Mouse (Mus musculus): ENCODE results near the gene Armh1. TPM values are rescaled to one million over a fixed set of nuclear protein-coding genes. Genes with fewer than 3 reads are reported as not detected.
"Not testable (repeated sequence)": the region's sequence is repeated elsewhere in the genome, so short reads cannot be mapped to it uniquely, and the experiment has no call there.

The Armh1 gene
- polyA plus RNA-seq, 1 experiment from 2014 or later = 0.38 TPM

GRCm38 (mm10) chr4:117182759-117183096 is 69.2 kb downstream of the Armh1 start:
- peak overlapping the region; percentile 68 for H3K9ac ChIP-seq

DNA sequence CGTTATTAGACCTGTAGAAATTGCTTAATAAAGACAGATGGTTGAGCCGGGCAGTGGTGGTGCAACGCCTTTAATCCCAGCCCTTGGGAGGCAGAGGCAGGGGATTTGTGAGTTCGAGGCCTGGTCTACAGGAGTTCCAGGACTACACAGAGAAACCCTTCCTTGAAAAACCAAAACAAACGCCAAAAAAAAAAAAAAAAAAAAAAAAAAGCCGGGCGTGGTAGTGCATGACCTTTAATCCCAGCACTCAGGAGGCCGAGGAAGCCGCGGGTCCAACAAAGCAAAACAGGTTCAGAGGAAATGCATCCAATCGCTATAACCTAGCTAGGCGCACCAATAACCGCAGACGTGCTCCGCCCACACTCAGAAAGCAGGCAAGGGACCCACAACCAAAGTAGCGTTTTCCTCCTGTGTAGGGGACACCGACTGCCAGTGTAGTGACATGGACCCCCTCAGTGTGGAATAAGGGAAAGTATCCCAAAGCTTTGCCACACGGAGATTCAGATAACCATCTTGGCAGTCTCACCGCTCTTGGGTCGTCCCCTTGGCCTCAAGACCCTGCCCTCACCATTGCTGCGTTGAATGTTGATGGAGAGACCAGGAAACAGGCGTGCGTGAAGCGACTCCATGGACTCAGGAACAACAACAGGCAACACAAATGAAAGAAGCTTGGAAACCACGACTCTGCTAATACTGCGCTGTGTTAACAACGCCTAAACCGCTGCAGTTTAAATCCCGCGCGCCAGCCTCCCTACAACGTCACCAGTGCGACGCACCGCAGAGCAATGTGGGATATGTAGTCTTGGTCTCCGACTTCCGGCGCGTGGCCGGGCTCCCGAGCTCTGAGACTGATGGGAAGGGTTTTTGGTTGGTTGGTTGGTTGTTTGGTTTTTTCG is 69.8 kb downstream of the Armh1 start, which contains the start of gene Kif2c:
TSS of gene Kif2c (minus strand) at position 777 of the 896 bp plus-strand sequence.
- peak; percentile 96 for ATAC-seq (replicated peaks; ENCODE audit: low FRiP score)
- Histone ChIP-seq H3K9ac (peak within 1 kb of the TSS; percentile 68), H3K27ac (peak within 1 kb of the TSS; percentile 88), H3K4me2 (peak within 1 kb of the TSS; percentile 86), H3K4me1 (peaks cover 15% of the 10 kb centered on the region), H3K36me3 (peaks cover 34% of the 10 kb centered on the region), H3K27me3 (no peaks in the 10 kb centered on the region), H3K9me3 (replicated peaks) (no peaks in the 10 kb centered on the region), H3K4me3 (replicated peaks) (peak within 1 kb of the TSS; percentile 87)
- WGBS = 2% methylated on average over 42 of the region's 42 CpGs

More at GRCm38 (mm10) chr4:117182759-117183096, 69.2 kb downstream of the Armh1 start:
- Histone ChIP-seq H3K27ac (peak overlapping the region; percentile 88), H3K4me3 (replicated peaks) (peak overlapping the region; percentile 87), H3K36me3 (peaks cover 28% of the 10 kb centered on the region), H3K4me2 (peak overlapping the region; percentile 86), H3K4me1 (peaks cover 15% of the 10 kb centered on the region)
- WGBS = 13% methylated on average over 9 of the region's 9 CpGs
- H3K9me3 ChIP-seq (replicated peaks); H3K27me3 ChIP-seq: not testable (repeated sequence)
- peak; percentile 44; the same call in 1 of the 2 replicates for ATAC-seq (replicated peaks; ENCODE audit: low FRiP score)

DNA sequence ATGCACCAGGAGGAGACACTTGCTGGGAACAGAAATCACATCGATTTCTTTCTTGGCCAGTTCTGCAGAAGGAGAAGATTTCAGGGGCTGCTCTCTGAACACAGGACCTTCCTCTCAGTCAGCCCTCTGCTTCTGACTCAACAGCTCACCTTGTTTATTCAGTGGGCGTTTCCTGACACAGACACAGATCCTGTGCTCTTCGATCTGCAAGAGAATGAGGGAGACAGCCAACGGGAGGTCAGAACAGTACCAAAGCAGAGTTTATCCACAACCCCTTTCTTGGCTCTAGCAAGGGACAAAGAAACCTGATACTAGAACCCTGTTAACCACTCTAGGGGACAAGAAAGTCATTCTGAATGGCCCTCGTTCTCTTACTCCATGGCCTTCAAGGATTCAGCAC is 82.0 kb downstream of the Armh1 start:
- H3K36me3 ChIP-seq = peaks cover 99% of the 10 kb centered on the region
- no peak overlapping the region for H3K27ac ChIP-seq
- H3K4me3 ChIP-seq (replicated peaks) = no peak overlapping the region
- no peaks in the 10 kb centered on the region for H3K4me1 ChIP-seq
- ATAC-seq (replicated peaks; ENCODE audit: low FRiP score) = no peak
- no peak overlapping the region for H3K9ac ChIP-seq
- no peaks in the 10 kb centered on the region for H3K27me3 ChIP-seq
- H3K4me2 ChIP-seq = no peak overlapping the region
- no peaks in the 10 kb centered on the region for H3K9me3 ChIP-seq (replicated peaks)
- 85% methylated on average over 5 of the region's 5 CpGs for WGBS

Other genes with a start within 250 kb of the Armh1 start
- 44.6 and 49.6 TPM in 2 replicates for gene Eif2b3, start 232.7 kb downstream of the Armh1 start, polyA plus RNA-seq (2015; fragmentation: Nextera tagmentation; extraction: Ambion mirVana)
- 7.6 and 10.2 TPM in 2 replicates for gene Ptch2, start 156.1 kb downstream of the Armh1 start, polyA plus RNA-seq (2015; fragmentation: Nextera tagmentation; extraction: Ambion mirVana)
- 5.2 and 6.6 TPM in 2 replicates for gene Btbd19, start 126.4 kb downstream of the Armh1 start, polyA plus RNA-seq (2015; fragmentation: Nextera tagmentation; extraction: Ambion mirVana)
- not detected in 2 replicates for gene Tctex1d4, start 125.3 kb downstream of the Armh1 start, polyA plus RNA-seq (2015; fragmentation: Nextera tagmentation; extraction: Ambion mirVana)
- gene Plk3, start 118.2 kb downstream of the Armh1 start, polyA plus RNA-seq (2015; fragmentation: Nextera tagmentation; extraction: Ambion mirVana) = 2.9 and 3.5 TPM in 2 replicates
- gene Rps8, start 95.9 kb downstream of the Armh1 start, polyA plus RNA-seq (2015; fragmentation: Nextera tagmentation; extraction: Ambion mirVana) = 1,027 and 1,077 TPM in 2 replicates
- gene Kif2c, start 69.5 kb downstream of the Armh1 start, polyA plus RNA-seq (2015; fragmentation: Nextera tagmentation; extraction: Ambion mirVana) = 75.6 and 76.0 TPM in 2 replicates
- gene Tmem53, start 174 bp downstream of the Armh1 start, polyA plus RNA-seq (2015; fragmentation: Nextera tagmentation; extraction: Ambion mirVana) = 14.9 and 16.5 TPM in 2 replicates
- 68.7 and 69.5 TPM in 2 replicates for gene Rnf220, start 244.9 kb upstream of the Armh1 start, polyA plus RNA-seq (2015; fragmentation: Nextera tagmentation; extraction: Ambion mirVana)

Measured in kidney, embryonic 15.5 days (tissue).